Mouse (Mus musculus): ENCODE measurements at regions not wholly inside any gene's neighbourhood (a gene's known extent, or its start where the extent isn't known, plus 50 kb on each side); places are given as distances from the start of the nearest gene placed in this dataset.

DNA sequence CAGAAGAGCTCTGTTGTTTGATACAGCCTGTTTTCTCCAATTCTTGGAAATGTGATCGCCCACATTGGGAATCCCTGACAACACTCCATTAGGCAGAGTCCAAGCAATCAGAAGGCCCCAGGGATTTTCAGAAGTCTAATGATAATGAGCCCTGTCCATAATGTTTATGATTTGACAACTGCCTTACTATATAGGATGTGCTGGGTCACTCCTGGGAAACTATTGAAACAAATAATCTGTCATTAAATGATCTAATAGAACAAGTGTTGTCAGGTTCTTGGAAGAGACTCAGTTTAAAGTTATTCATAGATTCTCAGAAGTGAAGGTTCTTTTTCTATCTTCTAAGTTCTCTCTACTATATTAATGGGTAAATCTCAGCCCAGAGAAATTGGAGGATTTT is 395.9 kb downstream of the Tns1 start:
- no peak for DNase-seq (ENCODE audit: low read depth, low spot score)

DNA sequence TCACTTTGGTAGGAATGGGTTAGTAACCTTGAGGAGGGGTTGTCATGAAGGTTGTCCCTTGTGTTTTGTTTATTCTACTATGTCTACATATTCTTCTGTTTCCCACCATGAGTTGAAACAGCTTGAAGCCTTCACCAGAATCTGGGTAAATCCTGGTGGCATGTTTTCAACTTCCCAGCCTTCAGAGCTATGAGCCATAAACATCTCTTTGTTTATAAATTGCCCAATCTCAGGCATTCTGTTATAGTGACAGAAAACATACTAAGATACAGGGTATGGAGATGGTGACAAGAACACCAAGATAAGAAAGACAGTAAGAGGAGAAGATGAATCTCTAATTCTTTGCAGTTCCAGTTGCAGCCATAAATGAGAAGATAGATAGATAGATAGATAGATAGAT is 396.5 kb downstream of the Tns1 start:
- DNase-seq (ENCODE audit: low read depth, low spot score) = no peak

DNA sequence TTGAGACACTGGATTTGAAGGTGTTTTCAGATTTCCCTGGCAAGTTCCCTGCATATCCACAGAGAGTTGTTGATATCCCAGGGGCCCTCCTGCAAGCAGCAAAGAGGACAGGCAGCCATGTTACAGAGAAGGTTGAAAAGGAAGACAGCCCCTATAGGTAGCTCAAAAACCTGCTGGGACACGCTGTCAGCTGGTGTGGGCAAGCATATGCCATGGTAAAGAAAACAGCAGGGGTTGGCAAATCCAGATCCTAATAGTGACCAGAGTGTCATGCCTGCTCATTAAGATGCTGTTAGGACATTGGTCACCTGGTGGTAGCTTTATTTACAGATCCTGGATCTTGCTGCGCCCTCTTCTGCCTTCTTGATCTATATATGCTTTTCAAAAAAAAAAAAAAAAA is 397.6 kb downstream of the Tns1 start:
- no peak for DNase-seq (ENCODE audit: low read depth, low spot score)

DNA sequence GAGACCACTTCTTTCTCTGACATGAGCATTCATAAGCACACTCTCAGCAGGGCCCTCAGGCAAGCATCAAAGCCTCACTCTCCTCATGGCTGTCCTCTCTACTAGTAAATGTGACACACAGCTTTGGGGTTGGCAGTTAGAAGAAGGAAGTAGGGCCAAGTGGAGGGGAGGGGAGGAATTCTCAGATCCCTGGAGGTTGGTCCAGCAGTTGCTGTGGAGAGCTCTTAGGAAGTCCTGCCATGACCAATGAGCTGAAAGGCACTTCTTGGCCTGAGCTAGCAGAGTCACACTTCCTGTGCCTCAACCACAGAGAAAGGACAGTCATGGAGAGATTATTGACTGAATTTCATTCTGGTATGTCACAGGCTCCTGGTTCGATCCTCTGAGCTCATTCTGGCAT is 398.8 kb downstream of the Tns1 start:
- no peak for DNase-seq (ENCODE audit: low read depth, low spot score)

DNA sequence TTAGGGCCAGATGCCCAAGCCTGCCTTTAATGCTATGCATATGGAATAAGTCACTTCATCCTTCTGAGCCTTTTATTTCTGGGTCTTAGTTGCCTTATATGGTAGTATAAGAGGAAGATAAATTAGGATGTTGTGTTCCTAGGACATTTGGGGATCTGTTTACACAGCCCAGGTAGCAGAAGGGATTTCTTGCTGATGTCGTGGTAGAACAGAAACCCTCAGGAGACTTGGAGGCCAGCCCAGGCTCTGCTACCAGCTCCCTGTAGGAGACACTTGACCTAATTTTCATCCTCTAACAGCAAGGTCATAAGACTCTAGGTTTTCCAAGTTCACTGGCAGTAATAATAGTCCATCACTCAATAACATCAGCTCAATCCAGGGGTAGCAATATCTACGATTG is 399.7 kb downstream of the Tns1 start:
- no peak for DNase-seq (ENCODE audit: low read depth, low spot score)

DNA sequence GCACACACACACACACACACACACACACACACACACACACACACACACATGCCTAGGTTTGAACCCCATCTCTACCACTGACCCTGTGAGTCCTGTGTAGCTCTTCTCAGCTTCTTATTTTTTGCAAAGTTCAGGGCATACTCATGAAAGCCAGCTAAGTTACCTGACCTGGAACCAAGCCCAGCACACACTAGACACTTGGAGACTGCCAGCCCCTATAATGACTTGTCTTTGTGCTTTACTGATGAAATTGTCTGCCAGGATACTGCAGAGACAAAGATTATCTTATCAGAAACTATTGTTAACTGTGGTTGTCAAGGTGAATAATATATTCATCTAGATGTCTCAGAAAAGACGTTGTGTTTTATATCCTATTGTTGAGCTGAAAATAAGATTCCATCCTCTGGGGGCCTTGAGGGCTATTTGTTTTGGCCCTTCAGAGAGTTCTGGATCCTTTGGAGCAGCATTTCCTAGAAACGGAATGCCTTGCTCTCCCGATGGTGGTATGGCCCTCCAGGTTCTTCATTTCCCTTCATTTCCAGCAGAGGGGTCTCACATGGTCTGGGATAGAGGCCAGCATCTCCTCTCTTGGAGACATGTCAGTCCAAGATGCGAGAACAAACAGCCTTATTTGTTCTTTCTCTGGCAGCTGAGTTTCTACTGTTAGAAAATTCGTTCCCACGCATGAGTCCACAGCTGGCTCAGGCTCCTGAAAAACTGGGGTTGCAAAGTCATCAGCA is 402.6 kb downstream of the Tns1 start:
- DNase-seq (ENCODE audit: low read depth, low spot score) = no peak

DNA sequence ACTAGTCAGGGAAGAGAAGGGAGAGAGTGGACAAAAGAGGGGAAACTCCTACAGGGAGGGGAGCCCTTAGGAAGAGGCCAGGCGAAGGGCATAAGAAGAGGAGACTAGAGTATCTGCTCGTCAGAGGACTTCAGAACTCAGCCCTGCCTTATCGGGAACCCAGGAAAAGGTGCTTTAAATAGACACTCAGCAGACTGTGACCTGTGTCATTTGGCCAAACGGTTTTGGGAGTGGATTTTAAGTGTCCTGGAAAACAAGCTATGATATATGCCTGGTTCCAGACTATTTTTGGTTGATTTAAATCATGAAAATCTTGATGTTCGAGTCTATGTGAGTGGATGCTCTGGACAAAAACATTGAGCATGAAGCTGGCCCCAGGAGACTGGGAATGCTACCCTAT is 405.8 kb downstream of the Tns1 start:
- DNase-seq (ENCODE audit: low read depth, low spot score) = no peak

DNA sequence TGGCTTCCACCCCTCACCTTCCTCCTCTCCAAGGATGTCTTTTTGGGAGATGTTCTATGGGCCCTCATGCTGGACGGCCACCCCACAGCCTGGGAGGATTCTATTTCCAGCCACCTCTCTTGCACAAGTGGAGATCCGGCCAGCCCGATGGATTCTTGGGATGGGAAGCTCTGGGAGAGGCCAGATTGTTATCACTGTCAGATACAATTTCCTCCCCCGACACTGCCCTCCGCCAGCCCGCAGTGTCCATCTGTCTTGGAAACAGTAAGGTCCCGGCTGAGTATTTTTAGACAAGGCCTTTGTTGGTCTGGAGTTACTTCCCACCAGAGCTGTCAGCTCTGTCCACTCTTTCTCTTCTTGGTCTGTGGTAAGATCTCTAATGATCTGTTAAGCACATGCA is 406.8 kb downstream of the Tns1 start:
- no peak for DNase-seq (ENCODE audit: low read depth, low spot score)

DNA sequence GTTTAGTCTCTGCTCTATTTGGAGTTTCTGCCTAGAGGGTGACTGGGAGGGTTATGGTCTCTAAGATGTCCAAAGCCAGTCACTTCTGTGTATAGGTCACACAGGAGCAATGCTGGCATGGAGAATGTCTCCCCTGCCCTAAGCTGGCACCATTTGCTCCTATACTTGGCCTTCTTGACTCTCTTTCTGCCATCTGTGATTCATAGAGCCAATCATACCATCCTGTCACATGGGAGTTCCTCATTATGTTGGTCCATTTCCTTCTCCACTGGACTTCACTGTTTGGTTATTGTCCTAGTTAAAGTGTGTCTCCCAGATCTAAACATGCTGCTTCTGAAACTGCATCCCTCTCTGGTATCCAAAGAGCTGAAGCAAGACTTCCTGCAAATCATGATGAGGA is 407.3 kb downstream of the Tns1 start:
- no peak for DNase-seq (ENCODE audit: low read depth, low spot score)

DNA sequence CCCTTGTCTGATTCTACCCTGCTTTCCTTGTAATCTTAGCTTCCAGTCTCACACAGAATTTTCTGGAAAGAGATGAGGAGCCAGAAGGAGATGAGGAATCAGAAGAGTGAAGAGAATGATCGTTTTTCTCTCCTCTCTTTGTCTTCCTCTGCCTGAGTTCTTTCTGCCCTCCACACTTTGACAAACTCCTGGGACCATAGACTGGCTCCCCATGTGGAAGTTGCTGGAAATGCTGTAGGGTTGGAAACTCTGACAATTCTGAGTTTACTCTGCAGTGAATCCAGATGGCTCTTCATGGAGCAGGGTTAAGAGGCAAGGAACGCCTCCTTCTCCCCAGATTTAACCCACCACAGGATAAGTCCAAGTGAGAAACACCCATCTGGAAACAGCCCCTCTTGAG is 408.7 kb downstream of the Tns1 start:
- no peak for DNase-seq (ENCODE audit: low read depth, low spot score)

DNA sequence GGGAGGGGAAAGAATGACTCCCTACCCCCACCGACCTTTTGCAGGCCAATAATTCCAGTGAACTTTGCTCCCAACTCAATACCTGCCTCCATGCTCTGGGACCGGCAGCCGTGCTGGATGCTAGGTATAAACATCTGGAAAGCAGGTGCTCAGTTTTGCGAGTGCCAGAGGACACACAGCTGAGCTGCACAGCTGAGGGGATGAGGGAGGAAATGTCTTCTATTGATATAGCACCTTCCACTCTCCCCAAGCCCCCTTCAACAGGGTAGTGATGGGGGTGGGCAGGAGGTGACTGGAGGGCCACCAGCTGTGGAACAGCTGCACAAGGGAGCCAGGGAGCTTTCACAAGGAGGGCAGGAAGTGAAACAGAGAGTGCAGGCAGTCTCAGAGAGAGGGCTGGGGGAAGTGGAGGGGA is 421.8 kb downstream of the Tns1 start:
- DNase-seq (ENCODE audit: low read depth, low spot score) = peak; percentile 74

DNA sequence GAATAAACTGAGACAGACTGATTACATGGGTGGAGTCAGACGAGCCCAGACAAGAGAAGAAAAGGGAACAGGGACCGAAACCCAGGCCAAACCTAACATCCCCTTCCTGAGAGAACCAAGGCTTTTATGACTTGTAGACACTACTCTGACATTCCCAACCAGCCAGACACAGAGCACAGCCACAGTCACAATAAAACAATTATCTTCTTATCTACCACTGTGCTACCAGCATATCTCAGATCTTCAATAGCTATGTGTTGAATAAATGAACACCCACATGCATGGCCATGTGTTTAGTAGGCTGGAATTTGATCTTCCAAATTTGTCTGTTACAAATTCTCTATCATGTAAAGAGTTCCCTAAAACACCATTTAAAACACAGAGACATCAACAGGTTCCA is 430.7 kb downstream of the Tns1 start:
- DNase-seq (ENCODE audit: low read depth, low spot score) = no peak

DNA sequence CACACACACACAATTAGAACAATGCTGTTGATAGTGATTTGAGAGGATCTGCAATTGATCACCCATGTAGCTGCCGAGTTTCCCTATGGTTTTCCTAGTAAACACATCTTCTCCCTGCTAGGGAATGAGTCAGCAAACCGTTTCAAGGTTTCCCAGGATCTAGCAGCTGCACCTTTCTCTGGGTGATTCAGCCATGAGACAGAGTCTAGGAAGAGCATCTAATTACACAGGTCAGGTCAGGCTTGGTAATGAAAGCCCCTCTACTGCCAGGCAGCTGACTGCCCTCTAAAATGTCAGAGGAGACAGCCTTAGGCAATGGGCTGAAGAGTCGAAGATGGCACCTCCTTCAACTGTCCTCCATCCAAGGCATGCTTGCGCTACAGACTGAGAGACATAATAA is 438.5 kb downstream of the Tns1 start:
- DNase-seq (ENCODE audit: low read depth, low spot score) = no peak

DNA sequence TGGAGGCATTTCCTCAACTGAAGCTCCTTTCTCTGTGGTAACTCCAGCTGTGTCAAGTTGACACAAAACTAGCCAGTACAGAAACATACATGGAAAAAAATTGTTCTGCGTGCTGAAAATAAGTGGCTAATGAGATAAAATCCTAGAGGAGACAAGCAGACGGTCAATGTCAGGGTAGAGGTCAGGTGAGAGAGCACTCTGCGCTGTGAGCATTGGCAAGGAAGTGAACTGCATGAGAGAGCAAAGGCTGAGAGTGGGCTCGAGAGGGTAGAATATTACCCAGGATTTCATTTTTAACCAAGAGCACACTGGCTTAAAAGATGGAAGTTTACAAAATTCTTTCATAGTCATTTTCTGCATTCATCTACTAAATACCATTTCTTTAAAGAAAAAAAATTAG is 439.2 kb downstream of the Tns1 start:
- DNase-seq (ENCODE audit: low read depth, low spot score) = no peak

DNA sequence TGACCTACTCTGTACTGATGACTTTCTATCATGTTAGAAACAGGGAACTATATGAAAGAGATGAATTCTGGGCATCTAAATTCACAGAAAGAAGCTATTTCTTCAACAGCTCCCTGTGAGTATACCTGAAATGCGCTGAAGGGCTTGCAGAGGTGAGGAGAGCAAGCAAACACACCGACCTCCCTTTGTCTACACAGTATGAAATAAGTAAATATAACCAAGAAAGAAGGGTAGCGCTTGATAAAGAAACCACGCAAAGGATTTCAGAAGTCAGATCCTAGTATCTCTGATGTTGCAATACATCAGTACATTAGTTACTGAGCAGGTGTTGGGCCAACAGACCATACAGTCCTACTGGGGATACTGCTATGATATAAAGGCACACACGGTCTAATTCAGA is 440.1 kb downstream of the Tns1 start:
- DNase-seq (ENCODE audit: low read depth, low spot score) = no peak

DNA sequence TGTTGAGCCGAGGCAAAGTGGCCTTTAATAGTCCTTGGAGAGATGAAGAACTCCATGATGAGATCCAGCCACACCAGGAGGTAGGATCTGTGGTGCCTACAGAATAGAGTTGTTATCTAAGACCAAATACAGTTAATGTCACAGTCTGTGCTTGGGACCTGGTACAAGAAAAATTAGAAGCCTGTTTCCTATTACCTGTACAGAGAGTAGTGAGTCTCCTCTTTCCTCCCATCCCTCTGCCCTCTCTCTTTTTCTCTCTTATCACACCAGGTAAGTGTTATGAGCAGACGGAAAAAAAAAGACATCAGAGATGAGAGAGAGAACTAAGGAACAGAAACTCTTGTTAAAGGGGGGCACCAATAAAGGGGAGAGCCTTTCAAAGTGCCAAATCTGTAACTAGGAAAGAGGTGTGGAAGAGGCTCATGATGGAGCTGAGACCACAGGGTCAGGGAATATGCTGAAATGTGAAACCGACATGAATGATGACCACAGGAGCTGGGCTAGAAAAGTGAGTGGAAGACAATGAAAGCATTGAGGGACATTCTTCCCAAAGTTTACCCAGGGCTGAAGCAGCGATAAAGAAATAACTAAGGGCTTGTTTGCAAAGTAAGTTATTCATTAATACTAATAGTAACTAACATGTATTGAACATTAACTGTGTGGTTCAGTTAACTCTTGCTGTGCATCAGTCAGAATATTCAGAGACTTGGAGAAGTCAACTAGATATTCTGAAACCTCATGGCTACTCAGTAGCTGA is 440.9 kb downstream of the Tns1 start:
- DNase-seq (ENCODE audit: low read depth, low spot score) = no peak

DNA sequence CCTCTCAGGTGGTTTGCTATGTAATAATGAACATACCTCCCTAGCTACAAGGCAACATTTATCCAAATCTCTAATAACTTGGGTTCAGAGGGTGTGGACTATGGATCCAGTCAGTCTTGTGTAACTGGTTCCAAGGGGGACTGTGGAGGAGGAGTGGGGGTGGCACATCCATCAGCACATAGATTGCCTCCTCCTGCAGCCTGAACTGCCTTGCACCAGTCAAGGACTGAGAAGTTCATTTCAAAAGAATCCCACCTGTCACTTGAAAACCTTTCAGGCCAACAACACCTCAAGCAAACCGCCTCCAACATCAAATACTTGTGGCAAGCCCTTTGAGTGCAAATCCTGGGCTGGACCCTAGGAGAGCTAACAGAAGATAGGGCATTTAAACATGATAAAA is 442.6 kb downstream of the Tns1 start:
- DNase-seq (ENCODE audit: low read depth, low spot score) = no peak

DNA sequence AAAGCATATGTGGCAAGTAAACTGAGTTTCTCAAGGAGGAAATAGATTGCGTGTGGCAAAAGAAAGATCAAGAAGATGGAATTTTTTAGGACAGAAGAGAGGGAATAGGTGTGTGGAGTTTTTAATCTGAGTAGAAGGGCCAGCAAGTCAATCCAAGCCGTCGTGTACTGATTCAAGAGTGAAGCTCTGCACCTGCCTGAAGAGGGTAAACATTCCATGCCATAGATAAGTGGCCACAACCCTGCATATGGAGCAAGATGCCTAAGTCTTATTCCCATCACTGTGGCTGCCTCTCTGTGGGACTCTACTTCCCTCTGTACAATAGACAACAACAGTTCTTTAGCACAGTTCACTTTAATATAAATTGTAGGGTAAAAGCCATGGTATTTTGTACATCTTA is 443.4 kb downstream of the Tns1 start:
- DNase-seq (ENCODE audit: low read depth, low spot score) = no peak

DNA sequence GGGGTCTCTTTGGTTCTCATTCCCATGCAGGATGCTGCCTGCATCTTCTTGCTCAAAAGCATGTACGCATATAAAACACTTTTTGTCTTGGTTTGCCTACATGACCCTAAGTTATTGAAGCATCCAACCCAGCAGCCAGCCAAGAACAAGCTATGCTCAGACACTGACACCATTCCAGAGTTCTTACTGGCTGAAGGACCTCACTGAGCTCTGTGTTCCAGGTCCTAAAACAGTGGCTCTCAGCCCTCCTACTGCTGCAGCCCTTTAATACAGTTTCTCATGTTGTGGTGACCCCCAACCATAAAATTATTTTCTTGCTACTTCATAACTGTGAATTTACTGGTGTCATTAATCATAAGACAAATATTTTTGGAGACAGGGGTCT is 450.4 kb downstream of the Tns1 start:
- no peak for DNase-seq (ENCODE audit: low read depth, low spot score)

DNA sequence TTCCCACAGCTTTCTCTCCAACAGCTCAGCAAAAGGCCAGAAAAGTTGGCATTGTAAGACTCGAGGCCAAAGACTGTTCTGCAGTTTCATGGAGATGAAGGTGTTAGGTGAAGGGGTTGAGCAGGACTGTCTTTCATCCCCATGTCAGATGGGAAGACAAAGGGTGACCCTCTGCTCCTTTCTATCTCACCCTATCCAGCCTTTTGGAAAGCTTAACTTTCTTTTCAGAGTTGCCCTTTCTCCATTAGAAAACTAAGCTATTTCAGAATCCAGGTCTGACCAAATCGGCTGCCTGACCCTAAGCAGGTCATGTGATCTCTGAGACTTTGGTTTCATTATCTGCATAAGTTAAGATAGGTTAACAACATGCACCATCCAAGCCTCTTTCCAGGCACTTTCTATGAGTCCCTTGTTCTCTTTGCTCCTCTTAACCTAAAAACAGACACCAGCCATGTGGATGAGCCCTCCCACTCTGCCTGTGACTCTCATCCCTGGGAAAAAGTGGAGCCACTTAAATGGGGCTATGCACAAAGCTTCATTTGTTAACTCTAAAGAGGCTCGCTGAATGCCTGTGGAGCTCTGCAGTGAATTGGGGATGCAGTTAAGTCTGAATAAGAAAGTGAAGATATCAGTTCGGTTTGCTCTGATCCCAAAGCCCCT is 450.9 kb downstream of the Tns1 start:
- no peak for DNase-seq (ENCODE audit: low read depth, low spot score)

DNA sequence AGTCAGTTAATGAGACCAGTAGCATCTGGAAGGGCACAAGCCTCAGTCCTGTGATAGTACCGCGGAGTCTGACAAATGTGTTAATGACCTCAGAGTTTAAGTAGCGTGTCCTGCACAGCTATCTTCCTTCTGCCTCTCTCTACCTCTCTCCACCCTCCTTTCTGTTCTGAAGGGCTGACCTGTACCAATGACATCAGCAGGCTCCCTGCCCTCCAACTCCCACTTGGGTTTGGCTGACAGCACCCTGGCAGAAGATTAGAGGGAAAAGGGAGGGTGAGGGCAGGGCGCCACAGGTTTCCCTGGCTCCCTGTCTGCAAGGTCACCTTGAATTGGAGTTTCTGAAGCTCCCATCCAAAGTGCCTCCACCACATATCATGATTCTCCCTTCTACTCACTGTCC is 452.0 kb downstream of the Tns1 start:
- DNase-seq (ENCODE audit: low read depth, low spot score) = no peak

DNA sequence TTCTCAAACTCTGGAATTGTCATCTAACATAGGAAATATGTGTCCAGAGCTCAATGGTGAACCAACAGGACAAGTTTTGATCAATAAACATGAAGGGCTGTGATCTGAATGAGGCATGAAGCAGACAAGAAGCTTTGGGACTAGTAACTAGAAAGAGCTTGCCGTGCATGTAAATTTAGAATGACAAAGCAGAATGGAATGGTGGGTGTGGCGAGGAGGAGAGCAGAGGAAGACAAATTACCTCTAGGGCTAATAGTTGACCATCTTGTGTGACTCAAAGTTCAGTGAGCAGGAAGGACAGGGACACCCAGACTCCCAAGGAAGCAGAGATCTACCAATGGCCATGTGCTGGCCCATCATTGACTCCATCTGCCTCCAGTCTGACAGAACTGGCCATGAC is 455.6 kb downstream of the Tns1 start:
- DNase-seq (ENCODE audit: low read depth, low spot score) = no peak

DNA sequence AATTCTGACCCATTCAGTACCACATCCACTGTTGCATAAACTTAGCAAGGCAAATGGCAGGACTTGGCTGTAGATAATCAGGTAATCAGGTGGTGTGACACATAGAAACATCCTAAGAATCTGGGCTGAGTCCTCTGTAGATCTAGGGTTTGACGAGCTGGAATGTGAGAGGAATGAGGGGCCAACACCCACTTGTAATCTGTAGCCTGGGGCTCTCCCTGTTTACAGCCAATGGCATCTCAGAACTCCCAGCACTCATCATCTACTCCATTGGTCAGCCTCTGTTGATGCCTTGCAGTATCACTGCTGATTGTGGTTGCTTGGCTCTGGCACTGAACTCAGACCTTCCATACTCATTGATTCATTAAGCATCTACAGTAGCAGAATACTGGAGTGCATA is 460.7 kb downstream of the Tns1 start:
- no peak for DNase-seq (ENCODE audit: low read depth, low spot score)
